Mouse (Mus musculus): ENCODE measurements around the gene Erv3. TPM values are rescaled to one million over a fixed set of nuclear protein-coding genes. Genes with fewer than 3 reads are reported as not detected.

Erv3 gene
- polyA plus RNA-seq, 1 experiment from 2014 or later, result not detected

GRCm38 (mm10) chr2:131862617-131863275, 3.2 kb upstream of the Erv3 start:
- H3K27ac ChIP-seq, result peak overlapping the region; percentile 44
- no peak overlapping the region for H3K9ac ChIP-seq (replicated peaks)
- no peaks in the 10 kb centered on the region for H3K36me3 ChIP-seq
- 27% methylated on average over 3 of the region's 3 CpGs for WGBS
- peak; percentile 90 for ATAC-seq
- peaks cover 6% of the 10 kb centered on the region; the same call in 1 of the 2 replicates for H3K9me3 ChIP-seq
- H3K27me3 ChIP-seq, result no peaks in the 10 kb centered on the region
- H3K4me2 ChIP-seq (replicated peaks), result no peak overlapping the region
- peaks cover 11% of the 10 kb centered on the region for H3K4me1 ChIP-seq (replicated peaks)
- no peak overlapping the region for H3K4me3 ChIP-seq (replicated peaks)

- no peaks in the 10 kb centered on the region for H3K27me3 ChIP-seq
- H3K27ac ChIP-seq, result no peak overlapping the region
- H3K9me3 ChIP-seq, result peaks cover 6% of the 10 kb centered on the region; the same call in 1 of the 2 replicates
- ATAC-seq, result no peak
- no peaks in the 10 kb centered on the region for H3K36me3 ChIP-seq
- no peak overlapping the region for H3K9ac ChIP-seq (replicated peaks)
- H3K4me1 ChIP-seq (replicated peaks), result peaks cover 16% of the 10 kb centered on the region
- no peak overlapping the region for H3K4me3 ChIP-seq (replicated peaks)
- H3K4me2 ChIP-seq (replicated peaks), result no peak overlapping the region
Observed at GRCm38 (mm10) chr2:131857838-131858237, 1.7 kb downstream of the Erv3 start.

- Histone ChIP-seq H3K36me3 (no peaks in the 10 kb centered on the region), H3K4me1 (replicated peaks) (peaks cover 8% of the 10 kb centered on the region; the same call in 1 of the 2 replicates), H3K9ac (replicated peaks) (no peak overlapping the region), H3K9me3 (no peaks in the 10 kb centered on the region), H3K4me3 (replicated peaks) (no peak overlapping the region), H3K27ac (0 out of 2 replicates have a peak overlapping the region, but pooled peaks have one; percentile 7), H3K4me2 (replicated peaks) (no peak overlapping the region), H3K27me3 (no peaks in the 10 kb centered on the region)
- 68% methylated on average over 4 of the region's 4 CpGs for WGBS
- ATAC-seq, result no peak
Observed at GRCm38 (mm10) chr2:131853719-131854118, 5.8 kb downstream of the Erv3 start.

DNA sequence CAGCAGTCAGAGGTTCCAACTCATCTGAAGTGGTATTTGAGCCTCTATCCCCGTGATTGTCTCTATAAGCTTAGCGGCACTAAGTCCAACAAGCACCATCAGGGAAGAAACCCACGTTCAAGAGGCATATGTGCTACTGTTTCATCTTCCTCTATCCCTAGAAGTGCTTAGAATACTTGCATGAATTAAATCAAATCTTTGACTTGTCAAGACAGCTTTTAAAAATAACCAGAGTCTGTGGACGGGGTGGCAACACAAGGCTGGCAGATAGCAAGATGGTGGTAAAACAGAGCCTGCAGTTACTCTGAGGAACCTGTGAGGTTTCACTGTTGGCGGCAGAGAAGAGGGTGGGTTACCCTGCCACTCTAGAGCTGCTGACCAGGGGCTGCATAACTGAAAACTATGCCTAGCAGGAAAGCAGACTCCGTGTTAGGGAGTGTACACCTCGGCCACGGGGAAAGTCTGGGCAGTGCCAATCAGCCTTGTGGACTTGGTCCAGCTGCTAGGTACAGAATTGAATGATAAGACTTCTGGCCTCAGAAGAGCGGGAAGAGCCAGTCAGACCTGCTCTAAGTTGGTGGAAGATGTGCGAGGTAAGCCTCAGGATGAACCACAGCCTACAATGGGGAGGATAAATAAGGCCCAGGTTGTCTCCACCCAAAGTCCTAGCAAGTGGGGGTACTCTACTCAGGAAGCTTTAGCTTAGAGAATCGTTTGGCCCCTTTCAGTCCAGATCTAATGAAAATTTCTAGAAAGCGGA, 8.0 kb downstream of the Erv3 start:
- no peak overlapping the region for H3K4me3 ChIP-seq (replicated peaks)
- no peak overlapping the region for H3K4me2 ChIP-seq (replicated peaks)
- no peaks in the 10 kb centered on the region for H3K36me3 ChIP-seq
- peaks cover 26% of the 10 kb centered on the region for H3K4me1 ChIP-seq (replicated peaks)
- no peaks in the 10 kb centered on the region for H3K9me3 ChIP-seq
- no peak for ATAC-seq
- no peak overlapping the region for H3K9ac ChIP-seq (replicated peaks)
- 91% methylated on average over 12 of the region's 12 CpGs for WGBS
- H3K27ac ChIP-seq, result no peak overlapping the region
- H3K27me3 ChIP-seq, result no peaks in the 10 kb centered on the region

DNA sequence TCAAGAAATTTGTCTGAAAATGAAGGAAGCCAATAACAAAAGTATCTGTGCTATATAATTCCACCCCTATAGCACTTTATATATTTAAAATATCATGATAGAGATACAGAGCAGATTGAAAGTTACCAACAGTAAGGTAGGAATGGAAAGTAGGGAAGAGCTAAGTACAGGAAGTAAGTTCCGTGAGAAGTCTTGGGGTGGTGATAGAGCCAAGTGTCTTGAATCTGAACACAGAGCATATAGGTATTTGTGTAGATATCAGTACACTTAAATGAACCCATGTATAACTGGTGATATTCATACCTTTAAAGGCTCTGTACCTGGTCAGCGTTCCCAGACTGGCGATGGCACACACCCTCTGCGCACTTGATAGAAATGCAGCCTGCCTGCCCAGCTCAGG, 9.5 kb downstream of the Erv3 start:
- Histone ChIP-seq H3K4me3 (replicated peaks) (no peak overlapping the region), H3K9me3 (no peaks in the 10 kb centered on the region), H3K36me3 (no peaks in the 10 kb centered on the region), H3K27ac (no peak overlapping the region), H3K27me3 (no peaks in the 10 kb centered on the region), H3K4me2 (replicated peaks) (no peak overlapping the region), H3K4me1 (replicated peaks) (peaks cover 36% of the 10 kb centered on the region), H3K9ac (replicated peaks) (no peak overlapping the region)
- WGBS, result 95% methylated on average over 4 of the region's 4 CpGs
- ATAC-seq, result no peak

- under 1% methylated on average over 10 of the region's 10 CpGs for WGBS
- H3K9me3 ChIP-seq, result no peaks in the 10 kb centered on the region
- H3K27ac ChIP-seq, result peak overlapping the region; percentile 93
- H3K4me2 ChIP-seq (replicated peaks), result peak overlapping the region; percentile 44
- H3K4me1 ChIP-seq (replicated peaks), result peaks cover 27% of the 10 kb centered on the region
- no peak overlapping the region; the same call in 1 of the 2 replicates for H3K9ac ChIP-seq (replicated peaks)
- ATAC-seq, result peak; percentile 100
- H3K27me3 ChIP-seq, result no peaks in the 10 kb centered on the region
- no peaks in the 10 kb centered on the region for H3K36me3 ChIP-seq
- peak overlapping the region; percentile 10 for H3K4me3 ChIP-seq (replicated peaks)
Observed at GRCm38 (mm10) chr2:131847501-131848359, 11.8 kb downstream of the Erv3 start.

- ATAC-seq, result no peak
- no peak overlapping the region for H3K9ac ChIP-seq (replicated peaks)
Observed at GRCm38 (mm10) chr2:131846811-131847210, 12.7 kb downstream of the Erv3 start.

GRCm38 (mm10) chr2:131846132-131846710, 13.3 kb downstream of the Erv3 start:
- Histone ChIP-seq H3K9me3 (no peaks in the 10 kb centered on the region), H3K27me3 (no peaks in the 10 kb centered on the region), H3K36me3 (no peaks in the 10 kb centered on the region), H3K4me2 (replicated peaks) (peak overlapping the region; percentile 44; the same call in 1 of the 2 replicates), H3K4me1 (replicated peaks) (peaks cover 29% of the 10 kb centered on the region), H3K27ac (peak overlapping the region; percentile 93; the same call in 1 of the 2 replicates), H3K4me3 (replicated peaks) (no peak overlapping the region), H3K9ac (replicated peaks) (no peak overlapping the region)
- no peak for ATAC-seq
- 74% methylated on average over 11 of the region's 11 CpGs for WGBS

More at GRCm38 (mm10) chr2:131846811-131847210, 12.7 kb downstream of the Erv3 start:
- no peaks in the 10 kb centered on the region for H3K27me3 ChIP-seq
- no peak overlapping the region; the same call in 1 of the 2 replicates for H3K4me3 ChIP-seq (replicated peaks)
- 35% methylated on average over 2 of the region's 2 CpGs for WGBS
- peak overlapping the region; percentile 93 for H3K27ac ChIP-seq
- peaks cover 27% of the 10 kb centered on the region for H3K4me1 ChIP-seq (replicated peaks)
- H3K36me3 ChIP-seq, result no peaks in the 10 kb centered on the region
- peak overlapping the region; percentile 44 for H3K4me2 ChIP-seq (replicated peaks)
- H3K9me3 ChIP-seq, result no peaks in the 10 kb centered on the region

GRCm38 (mm10) chr2:131845671-131846070, 13.9 kb downstream of the Erv3 start:
- 0 out of 2 replicates have a peak overlapping the region, but pooled peaks have one; percentile 3 for H3K27ac ChIP-seq

GRCm38 (mm10) chr2:131842568-131842967, 17.0 kb downstream of the Erv3 start:
- WGBS, result 91% methylated on average over 5 of the region's 5 CpGs

More at GRCm38 (mm10) chr2:131845671-131846070, 13.9 kb downstream of the Erv3 start:
- H3K4me3 ChIP-seq (replicated peaks), result no peak overlapping the region
- H3K9me3 ChIP-seq, result no peaks in the 10 kb centered on the region
- no peak overlapping the region for H3K4me2 ChIP-seq (replicated peaks)
- no peak for ATAC-seq
- WGBS, result 71% methylated on average over 8 of the region's 8 CpGs
- no peak overlapping the region for H3K9ac ChIP-seq (replicated peaks)
- H3K4me1 ChIP-seq (replicated peaks), result peaks cover 35% of the 10 kb centered on the region
- H3K27me3 ChIP-seq, result no peaks in the 10 kb centered on the region
- H3K36me3 ChIP-seq, result no peaks in the 10 kb centered on the region

GRCm38 (mm10) chr2:131841321-131841693, 18.2 kb downstream of the Erv3 start:
- 0 out of 2 replicates have a peak, but pooled peaks have one; percentile 13 for ATAC-seq
- 54% methylated on average over 2 of the region's 2 CpGs for WGBS
- no peaks in the 10 kb centered on the region for H3K27me3 ChIP-seq
- H3K36me3 ChIP-seq, result no peaks in the 10 kb centered on the region
- H3K4me1 ChIP-seq (replicated peaks), result peaks cover 23% of the 10 kb centered on the region
- H3K27ac ChIP-seq, result peak overlapping the region; percentile 46
- H3K9me3 ChIP-seq, result no peaks in the 10 kb centered on the region
- no peak overlapping the region for H3K4me3 ChIP-seq (replicated peaks)
- no peak overlapping the region; the same call in 1 of the 2 replicates for H3K9ac ChIP-seq (replicated peaks)
- H3K4me2 ChIP-seq (replicated peaks), result no peak overlapping the region

More at GRCm38 (mm10) chr2:131842568-131842967, 17.0 kb downstream of the Erv3 start:
- H3K9me3 ChIP-seq, result no peaks in the 10 kb centered on the region
- no peak overlapping the region for H3K9ac ChIP-seq (replicated peaks)
- no peak overlapping the region for H3K27ac ChIP-seq
- ATAC-seq, result no peak
- no peaks in the 10 kb centered on the region for H3K36me3 ChIP-seq
- peaks cover 36% of the 10 kb centered on the region for H3K4me1 ChIP-seq (replicated peaks)
- H3K27me3 ChIP-seq, result no peaks in the 10 kb centered on the region
- H3K4me3 ChIP-seq (replicated peaks), result no peak overlapping the region
- H3K4me2 ChIP-seq (replicated peaks), result no peak overlapping the region

Measured in midbrain, embryonic 13.5 days (tissue).